Mouse (Mus musculus) testis, postnatal 14 days (tissue): ENCODE results near the gene Surf1.
A peak's percentile ranks its signal among the peaks of the same experiment; 100 is the strongest.

Source experiments
- DNase-seq: peaks from one replicate; pipeline ENCODE4 v3.0.0; 2021; ENCODE audit warnings: low spot score

The Surf1 gene

DNA sequence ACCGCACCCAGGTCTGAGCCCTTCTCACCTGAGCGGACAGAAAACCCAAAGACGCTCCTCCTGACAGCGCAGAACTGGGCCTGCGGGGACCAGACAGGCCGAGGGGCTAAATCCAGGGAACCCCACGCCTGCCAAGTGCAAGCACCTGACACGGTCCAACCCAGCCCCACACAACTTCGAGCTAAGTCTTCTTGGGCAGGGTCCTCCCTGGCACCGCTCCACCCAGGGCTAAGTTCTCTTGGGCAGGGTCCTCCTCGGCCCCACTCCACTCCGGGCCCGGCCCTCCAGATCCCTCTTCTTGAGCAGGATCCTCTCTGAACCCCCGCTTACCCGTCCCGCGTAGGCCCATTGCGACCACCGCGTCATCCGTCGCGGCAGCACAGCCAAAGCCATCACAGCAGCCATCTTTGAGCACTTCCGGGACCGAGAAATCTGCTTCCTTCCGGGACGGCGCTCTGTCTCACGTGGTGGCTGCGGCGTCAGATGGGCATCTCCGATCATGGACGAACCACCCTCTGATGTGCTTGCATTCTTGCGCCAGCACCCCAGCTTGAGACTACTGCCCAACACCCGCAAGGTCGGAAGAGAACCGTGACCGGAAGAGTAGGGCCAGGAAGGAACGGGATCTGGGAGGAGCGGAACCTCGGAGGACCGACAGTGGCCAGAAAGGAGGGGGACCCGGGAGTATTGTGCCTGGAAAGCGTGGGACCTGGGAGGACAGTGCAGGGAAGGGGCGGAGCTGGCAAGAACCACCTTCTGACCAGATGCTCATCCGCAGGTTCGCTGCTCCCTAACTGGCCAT, at the start of gene Surf1, which contains the start of gene Surf2:
TSS of gene Surf1 (minus strand) at position 604 of the 802 bp plus-strand sequence.
TSS of gene Surf2 (plus strand) at position 441 of the 802 bp plus-strand sequence.
- peak; percentile 74 for DNase-seq

DNA sequence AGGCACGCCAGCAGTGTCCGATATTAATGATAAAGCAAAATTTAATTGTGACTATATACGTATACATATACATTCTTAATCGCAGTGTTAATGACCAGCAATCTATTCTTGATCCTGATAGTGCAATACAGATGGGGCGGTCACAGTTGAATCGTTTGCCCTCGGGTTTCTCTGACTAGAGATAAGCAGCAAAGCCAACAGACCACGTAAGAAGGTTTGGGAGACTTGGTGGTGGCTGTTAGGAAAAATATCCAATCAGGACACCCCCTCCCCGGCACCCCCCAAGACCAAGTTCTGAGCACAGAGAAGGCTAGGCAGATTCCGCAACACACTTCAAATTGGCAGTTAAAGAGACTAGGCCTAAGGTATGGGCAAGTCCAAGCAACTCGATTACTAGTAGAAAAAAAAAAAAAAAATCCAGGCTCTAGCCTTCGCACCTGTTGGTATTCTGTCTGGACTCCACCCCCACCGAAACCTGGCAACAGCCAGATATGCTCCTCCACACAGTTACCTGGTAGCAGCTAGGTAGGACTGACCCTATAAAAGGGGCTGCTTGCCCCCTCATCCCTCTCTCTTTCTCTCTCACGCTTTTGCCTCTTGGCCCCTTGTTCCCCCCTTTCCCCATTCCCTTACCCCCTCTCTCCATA, 48.5 kb upstream of the Surf1 start:
- DNase-seq: no peak

DNA sequence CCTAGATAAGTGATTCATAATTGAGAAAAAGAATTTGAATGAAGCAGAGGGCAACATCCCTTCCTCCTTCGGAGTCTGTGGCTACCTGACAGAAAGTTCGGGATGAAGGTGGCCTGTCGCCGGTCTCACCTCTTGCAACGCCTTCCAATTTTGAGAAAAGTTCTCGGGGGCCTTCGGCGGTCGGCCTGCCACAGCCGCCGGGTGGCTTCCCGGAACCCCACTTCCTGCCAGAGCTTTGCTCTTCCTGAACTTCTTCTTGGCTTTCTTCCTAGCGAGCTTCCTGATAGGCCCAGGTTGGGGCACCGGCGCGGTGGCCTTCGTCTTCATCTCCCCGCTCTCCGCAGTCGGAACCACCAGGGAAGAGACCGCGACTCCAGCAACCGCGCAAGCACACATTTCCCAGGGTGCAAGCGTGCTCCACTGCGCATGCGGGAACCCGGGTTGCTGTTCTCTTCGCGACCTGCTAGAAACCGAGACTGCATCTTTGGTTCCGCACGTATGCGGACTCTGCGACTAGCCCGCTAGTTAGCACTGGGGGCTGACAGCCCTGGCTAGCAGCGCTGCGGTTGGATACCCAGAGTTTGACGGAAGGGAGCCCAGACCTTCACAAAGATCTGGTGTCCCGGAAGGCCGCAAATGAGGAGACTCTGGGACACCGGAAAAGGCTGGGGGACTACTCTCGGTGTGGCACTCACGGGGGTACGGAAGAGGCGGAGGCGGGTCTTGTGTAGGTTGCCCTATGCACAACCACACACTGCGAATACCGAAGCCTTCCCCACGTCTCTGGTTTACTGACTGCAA, 47.8 kb upstream of the Surf1 start, which contains the start of gene Rexo4:
TSS of gene Rexo4 (minus strand) at position 464 of the 801 bp plus-strand sequence.
- peak; percentile 93 for DNase-seq

DNA sequence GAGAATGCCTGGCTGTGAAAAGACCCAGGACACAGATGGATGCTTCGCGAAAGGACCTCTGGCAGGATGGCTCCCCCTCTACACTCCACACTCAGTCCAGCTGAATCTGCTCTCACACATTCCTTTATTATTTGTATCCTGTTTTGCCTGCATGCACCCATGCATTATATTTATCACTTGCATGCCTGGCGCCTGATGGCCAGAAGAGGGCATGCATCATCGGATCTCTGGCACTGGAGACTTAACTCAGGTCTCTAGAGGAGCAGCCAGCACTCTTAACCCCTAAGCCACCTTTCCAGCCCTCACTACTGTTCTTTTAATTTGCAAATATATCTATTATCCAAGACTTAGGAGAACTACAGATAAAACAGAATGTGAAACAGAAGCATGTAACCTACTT, 44.4 kb upstream of the Surf1 start:
- no peak for DNase-seq

DNA sequence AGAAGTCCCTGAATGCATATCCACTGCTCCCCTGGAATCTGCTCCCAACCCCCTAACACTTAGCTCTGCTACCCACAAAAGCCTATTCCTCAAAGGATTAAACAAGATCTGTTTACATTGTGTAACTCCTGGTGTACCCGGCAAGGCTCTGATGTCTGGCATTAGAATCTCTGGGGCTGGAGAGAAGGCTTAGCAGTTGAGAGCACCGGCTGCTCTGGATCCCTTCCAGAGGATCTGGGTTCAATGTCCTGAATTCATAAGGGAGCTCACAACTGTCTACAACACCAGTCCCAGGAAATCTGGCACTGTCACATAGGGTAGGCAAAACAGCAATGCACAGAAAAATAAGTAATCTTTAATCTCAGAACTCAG, 41.1 kb upstream of the Surf1 start:
- no peak for DNase-seq

- DNase-seq: no peak
These were observed 40.6 kb upstream of the Surf1 start for GRCm38 (mm10) chr2:26956811-26957487.

DNA sequence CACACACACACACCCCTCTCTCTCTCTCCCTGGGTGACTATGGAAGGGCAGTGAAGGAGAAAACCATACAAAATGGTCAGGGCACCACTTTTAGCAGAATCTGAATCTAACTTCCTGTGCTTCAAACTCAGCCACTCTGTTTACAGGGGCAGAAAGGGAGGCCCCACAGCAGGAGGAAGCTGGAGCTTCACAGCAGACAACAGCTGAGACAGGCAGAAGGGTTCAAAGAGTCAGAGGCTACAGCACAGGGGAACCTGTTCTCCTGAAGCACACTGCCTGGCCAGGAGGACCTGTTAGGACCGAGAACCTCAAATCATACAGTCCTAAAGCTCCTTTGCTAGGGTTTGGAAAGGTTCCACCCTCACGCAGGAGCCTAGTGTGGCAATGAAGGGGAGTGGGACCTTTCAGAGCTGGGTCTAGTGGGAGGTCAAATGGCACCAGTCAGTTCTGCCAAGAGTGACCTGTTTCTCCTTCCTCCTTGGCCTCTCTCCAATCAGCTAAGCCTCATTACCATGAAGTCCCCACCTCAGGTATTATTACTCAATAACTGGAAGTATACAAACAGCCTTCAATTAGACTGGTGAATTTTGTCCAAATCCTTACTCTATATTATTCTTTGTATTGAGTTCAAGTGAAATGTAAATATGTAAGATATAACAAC, 38.5 kb upstream of the Surf1 start:
- no peak for DNase-seq

GRCm38 (mm10) chr2:26952866-26953265, 36.5 kb upstream of the Surf1 start:
- DNase-seq: no peak

DNA sequence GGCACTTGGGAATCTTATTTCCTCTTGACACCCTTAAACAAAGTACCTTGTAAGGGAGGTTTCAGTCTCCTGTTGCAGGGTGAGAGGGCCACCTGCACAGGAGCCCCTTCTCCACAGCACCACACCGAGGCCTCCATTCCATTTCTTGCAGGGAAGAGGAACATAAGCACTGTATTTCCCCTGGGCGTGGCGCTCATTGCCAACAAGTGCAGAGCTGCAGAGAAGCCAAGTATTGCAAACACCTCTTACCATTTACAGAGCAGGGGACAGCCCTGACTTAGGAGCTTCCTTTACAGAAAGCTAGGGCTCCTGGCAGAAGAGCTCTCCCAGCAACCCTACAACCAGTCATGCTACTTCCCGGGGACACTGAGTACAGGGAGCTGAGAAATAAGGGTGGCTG, 35.9 kb upstream of the Surf1 start:
- DNase-seq: no peak

DNA sequence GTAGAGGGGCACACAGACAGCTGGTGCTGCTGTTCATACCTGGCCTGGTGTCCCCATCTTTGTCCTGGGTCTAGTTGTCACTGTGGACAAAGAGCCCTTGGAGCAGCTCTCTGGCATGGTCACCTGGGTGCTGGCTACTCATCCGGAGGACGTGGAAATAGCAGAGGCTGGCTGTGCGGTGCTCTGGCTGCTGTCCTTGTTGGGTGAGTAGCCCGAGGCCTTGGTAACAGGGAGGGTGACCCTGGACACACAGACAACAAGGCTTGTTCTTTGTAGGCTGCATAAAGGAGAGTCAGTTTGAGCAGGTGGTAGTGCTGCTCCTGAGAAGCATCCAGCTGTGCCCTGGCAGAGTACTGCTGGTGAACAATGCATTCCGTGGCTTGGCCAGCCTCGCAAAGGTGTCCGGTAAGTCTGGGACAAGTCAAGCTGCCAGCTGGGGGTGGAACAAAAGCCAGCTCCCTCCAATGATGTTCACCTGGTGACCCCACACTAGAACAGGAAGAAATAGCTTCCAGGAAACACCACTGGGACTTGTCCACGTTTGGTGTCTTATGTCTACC, 35.1 kb upstream of the Surf1 start:
- no peak for DNase-seq

GRCm38 (mm10) chr2:26950411-26950810, 34.1 kb upstream of the Surf1 start:
- DNase-seq: no peak

DNA sequence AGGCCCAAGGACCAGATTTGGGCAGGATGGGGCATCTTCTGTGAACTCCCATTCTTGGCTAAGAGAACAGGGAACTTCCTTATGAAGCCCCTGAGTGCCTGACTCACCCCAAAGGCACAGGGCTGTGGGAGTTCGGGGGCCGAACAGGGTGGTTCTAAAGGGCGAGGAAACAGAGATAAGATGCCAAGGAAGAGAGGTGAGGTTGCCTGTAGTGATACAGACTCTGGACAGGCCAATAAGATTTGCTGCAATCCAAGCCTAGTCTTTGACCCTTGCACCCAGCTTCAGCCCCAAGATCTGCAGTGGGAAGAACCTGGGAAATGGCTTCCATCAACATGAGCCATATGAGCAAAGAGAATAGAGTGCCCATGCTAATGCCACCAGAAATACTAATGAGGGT, 26.9 kb upstream of the Surf1 start:
- DNase-seq: no peak

- DNase-seq: no peak
These were observed 25.2 kb upstream of the Surf1 start for GRCm38 (mm10) chr2:26941539-26941938.

DNA sequence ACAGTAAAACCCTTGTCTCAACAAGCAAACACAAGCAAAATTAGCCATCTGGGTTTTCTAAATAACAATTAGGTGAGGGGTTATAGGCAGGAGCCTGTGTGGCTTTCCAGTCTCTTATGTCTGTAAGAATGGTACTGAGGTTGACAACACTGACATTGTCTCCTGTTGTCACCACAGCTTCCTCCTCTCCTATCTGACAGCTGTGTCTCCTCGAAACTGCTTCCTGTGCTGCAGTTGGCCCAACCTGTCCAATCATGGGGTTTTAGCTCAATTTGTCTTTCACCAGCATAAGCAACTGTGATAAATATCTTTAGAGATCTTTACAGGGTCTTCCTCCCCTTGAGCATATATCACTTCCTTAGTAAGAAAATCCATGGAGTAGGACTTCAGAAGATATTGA, 20.1 kb upstream of the Surf1 start:
- no peak for DNase-seq

DNA sequence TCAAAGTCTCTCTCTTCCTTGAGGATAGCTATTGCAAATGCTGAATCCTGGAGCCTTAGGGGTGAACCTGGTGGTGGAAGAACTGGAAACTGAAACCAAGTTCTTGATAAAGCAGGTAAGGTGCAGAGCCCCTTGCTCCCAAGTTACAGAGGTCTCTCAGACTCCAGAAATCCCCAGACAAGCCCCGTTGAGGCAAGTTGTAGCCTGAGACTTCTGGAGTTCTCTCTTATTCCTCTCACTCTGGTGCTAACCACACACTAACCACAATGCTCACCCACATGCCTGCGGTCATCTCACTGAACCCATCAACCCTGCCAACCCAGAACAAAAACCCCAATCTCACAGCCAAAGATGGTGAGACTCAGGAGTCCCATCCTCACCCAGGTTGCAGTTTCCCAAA, 19.0 kb upstream of the Surf1 start:
- no peak for DNase-seq

DNA sequence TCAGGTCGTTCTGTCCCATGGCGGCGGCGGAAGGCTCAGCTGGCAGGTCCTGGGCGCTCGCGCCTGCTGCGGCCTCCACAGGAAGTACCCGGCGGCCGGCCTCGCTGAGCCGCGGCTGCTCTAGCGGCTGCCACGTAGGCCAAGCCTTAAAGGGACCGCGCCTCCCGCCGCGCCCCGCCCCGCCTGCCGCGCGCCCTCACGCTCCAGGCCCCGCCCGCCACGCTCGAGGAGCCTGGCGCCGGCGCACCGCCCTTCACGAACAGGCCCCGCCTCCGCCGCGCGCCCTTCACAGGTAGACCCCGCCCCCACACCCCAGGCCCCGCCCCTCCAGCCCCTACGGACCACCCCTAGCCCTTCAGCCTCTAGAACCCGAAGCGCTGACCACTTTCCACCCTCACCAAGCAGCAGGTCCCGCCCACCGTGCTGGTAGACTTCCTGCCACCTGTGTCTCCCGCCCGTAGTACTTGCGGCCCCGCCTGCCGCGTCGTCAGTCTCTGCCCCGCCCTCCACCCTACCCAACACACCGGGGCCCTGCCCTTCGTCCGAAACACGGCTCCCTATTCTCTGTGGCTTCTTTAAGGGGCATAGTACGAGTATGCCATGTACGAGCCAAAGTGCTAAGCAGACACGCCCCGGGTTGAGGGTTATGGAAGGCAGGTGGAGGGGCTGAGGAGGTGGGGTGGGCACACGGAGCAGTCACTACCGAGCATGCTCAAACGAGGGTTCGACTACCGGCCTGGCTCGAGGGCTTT, 17.1 kb upstream of the Surf1 start, which contains the start of the genes Surf4 and Stkld1:
TSS of gene Surf4 (minus strand) at position 625 of the 752 bp plus-strand sequence.
TSS of gene Stkld1 (plus strand) at position 744 of the 752 bp plus-strand sequence.
- peak; percentile 97 for DNase-seq

DNA sequence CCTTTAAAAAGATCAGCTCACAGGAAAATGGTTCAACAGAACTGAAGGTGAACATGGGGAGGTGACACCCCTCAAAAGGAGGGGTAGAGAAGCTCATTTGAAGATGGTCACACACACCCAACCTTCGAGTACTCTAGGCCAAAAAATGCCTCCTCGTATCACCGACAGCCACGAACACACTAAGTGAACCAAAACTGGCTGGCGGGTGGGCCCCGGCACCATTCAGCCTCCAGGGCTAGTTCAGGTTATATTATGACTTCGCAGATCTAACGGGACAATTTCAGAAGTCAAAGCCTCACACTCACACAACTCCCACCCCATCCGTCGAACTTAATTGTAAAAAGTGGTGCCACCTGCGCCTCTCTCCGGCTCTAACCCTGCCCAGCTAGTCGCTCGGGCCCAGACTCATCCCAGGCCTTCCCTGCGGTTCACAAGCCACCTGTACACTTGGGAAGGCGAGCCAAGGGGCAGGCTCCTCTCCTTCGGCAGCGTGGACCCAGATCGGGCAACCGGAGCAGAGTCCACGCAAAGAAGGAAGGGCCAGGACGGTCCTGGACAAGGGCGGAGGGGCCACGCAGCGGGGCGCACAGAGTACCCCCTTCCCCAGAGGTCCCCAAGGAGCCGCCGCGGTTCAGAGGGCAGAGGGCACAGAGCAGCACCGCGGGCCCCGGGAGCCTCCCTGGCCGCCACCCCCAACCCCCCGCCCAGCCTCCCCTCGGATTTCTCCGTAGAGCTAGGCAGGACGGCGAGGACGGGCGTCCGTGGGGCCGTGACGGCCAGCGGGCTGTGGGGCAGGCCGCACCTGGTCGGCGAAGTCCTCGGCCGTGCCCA, 16.4 kb upstream of the Surf1 start:
- DNase-seq: peak; percentile 69

DNA sequence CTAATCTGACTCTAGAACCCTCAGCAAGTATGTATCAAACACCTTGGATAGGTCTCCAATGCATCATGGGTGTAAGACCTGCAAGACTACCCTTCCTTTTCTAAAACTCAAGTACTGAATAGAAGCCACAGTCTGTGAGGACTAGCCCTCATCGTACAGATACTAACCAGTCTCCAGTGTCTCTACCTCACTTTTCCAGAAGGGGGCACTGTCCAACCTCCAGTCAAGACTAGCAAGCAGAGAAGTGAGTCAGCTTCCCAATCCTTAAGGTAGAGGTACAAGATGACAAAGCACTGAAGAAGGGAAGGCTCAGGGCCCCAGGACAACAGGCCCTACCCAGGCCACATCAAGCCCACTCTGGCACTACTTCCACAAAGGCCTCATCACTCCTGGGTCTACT, 14.1 kb upstream of the Surf1 start:
- DNase-seq: no peak

DNA sequence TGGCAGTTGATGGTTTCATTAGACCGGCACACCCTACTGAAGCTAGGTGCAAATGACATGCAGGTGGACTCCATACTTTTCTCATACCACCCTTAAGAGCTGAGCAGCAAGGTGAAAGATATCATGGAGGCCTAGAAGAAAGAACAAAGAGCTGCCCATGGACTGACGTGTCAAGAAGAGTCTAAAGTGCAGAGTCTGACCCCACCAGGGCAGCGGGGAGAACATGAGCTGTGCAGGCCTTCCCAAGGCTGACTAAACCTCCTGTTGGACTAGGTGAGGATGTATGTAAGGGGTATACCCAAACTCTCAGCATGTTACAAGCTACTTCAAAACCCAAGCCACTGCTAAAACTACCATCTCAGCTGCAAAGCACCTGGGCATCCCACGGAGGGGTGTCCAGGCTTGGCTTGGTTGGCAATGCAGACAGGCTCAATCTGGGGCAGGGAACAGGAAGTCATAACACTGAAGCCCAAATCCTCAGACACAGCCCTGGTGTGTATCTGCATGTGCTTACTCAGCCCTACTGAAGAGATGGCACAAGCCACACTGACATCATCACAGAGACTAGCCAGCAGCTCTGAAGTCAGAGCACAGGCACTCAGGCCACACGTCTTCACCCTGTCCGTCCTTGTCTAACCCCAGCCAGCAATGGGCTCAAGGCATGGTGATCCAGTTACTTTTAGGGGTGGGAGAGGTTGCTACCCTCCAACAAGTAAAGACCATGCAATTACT, 11.6 kb upstream of the Surf1 start:
- no peak for DNase-seq
